22 mouse cellular contexts compared by ENCODE assay signal in the genomic region with DNA sequence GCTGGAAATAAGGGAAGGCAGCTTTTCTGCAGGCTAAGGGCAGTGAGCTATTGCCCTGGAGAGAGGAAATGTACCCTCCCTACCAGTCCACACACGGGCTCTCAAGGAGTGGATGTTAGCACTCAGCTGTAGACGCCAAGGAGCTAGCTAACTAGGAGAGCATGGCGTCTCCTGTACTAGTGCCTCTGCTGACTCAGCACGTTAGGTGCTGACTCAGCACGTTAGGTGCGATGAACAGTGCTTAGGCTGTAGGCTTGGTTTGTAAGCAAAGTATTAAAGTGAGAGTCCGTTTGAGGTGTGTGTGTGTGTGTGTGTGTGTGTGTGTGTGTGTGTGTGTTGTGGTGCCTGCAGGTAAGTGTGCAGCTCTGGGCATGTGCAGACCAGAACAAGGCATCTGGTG. TPM values are rescaled to one million over a fixed set of nuclear protein-coding genes. Genes with fewer than 3 reads are reported as not detected.
DNase-seq lines count a peak whose midpoint lies in the region; TF ChIP-seq lines count a peak whose summit lies in the region.
"Had no signal": no experiment of that assay in that cellular context is flagged by ENCODE, and none has a peak within 500 bp of the region (broad histone marks: within the 10 kb centered on the region; RNA-seq: fewer than 3 reads in every experiment).

No protein-coding gene starts in this region.

- H3K4me3 ChIP-seq in testis, adult 2 months (ENCODE audit: control insufficient read depth, low read depth, low read length): no peak overlapping the region
- H3K4me3 ChIP-seq in ES-E14 (ENCODE audit: insufficient read depth in 1 of 2, low read depth in 1 of 2, low read length in 2 of 2, poor library complexity in 1 of 2, severe bottlenecking in 1 of 2): no peak overlapping the region
- H3K4me3 ChIP-seq: embryonic facial prominence, embryonic 10.5 days; embryonic facial prominence, embryonic 12.5 days; forebrain, embryonic 13.5 days; forebrain, embryonic 15.5 days had no signal

- TF ChIP-seq CTCF in testis, adult 2 months (IDR thresholded peaks at IDR 0.05; ENCODE audit: control insufficient read depth, insufficient read depth, insufficient replicate concordance, low read depth, low read length): no peak

- H3K9me3 ChIP-seq in ES-E14 (ENCODE audit: control insufficient read depth, insufficient read depth, low read depth, low read length): peaks cover 3% of the 10 kb centered on the region; the same call in 1 of the 2 replicates
- H3K9me3 ChIP-seq: embryonic facial prominence, embryonic 12.5 days; forebrain, embryonic 13.5 days; forebrain, embryonic 15.5 days had no signal

- H3K27ac ChIP-seq in testis, adult 2 months (ENCODE audit: control insufficient read depth, insufficient read depth, low read depth, low read length): 0 out of 2 replicates have a peak overlapping the region, but pooled peaks have one; percentile 8
- H3K27ac ChIP-seq in ES-E14 (ENCODE audit: insufficient read depth, low read depth, low read length, poor library complexity, severe bottlenecking): no peak overlapping the region
- H3K27ac ChIP-seq: embryonic facial prominence, embryonic 10.5 days; embryonic facial prominence, embryonic 12.5 days; forebrain, embryonic 13.5 days; forebrain, embryonic 15.5 days had no signal

- H3K36me3 ChIP-seq in testis, adult 2 months (ENCODE audit: control insufficient read depth, insufficient read depth, low read length): no peaks in the 10 kb centered on the region
- H3K36me3 ChIP-seq in ES-E14 (ENCODE audit: control insufficient read depth, insufficient read depth, low read length, poor library complexity, severe bottlenecking): no peaks in the 10 kb centered on the region
- H3K36me3 ChIP-seq: embryonic facial prominence, embryonic 10.5 days; embryonic facial prominence, embryonic 12.5 days; forebrain, embryonic 15.5 days had no signal

- DNase-seq in heart, adult 11 months: peak; percentile 18
- no peak for DNase-seq in heart, postnatal 25 days (ENCODE audit: low spot score)
- no peak for DNase-seq in testis, postnatal 14 days (ENCODE audit: low spot score)
- no peak for DNase-seq in ES-E14 (ENCODE audit: low read depth, low spot score)
- no peak for DNase-seq in kidney, adult 11 months
- DNase-seq in spleen, postnatal 14 days (ENCODE audit: low spot score in 2 of 2): no peak
- DNase-seq: adrenal gland, adult 8-10 months; adrenal gland, postnatal 14 days; adrenal gland, postnatal 36 days; cerebellum, adult 18-20 months; cerebellum, adult 9-10 months; cerebellum, postnatal 10 days; cerebellum, postnatal 25 days; forebrain, postnatal 0 days had no signal

- intact Hi-C loops in heart, postnatal 25 days (cut with DNase I): no loop called here

- in situ Hi-C loops in ES-E14 (cut with MboI; ENCODE audit: low sequenced_read_pairs in 2 of 2, unreplicated experiment in 2 of 2): no loop called here

- H3K27me3 ChIP-seq in testis, adult 2 months (ENCODE audit: control insufficient read depth, insufficient read depth, low read length): no peaks in the 10 kb centered on the region
- H3K27me3 ChIP-seq: embryonic facial prominence, embryonic 12.5 days; forebrain, embryonic 13.5 days; forebrain, embryonic 15.5 days; Patski had no signal

- peaks cover 5% of the 10 kb centered on the region for H3K4me1 ChIP-seq in testis, adult 2 months (ENCODE audit: control insufficient read depth, insufficient read depth, low read length)
- H3K4me1 ChIP-seq in ES-E14 (ENCODE audit: control insufficient read depth in 2 of 2, insufficient read depth in 2 of 2, low read length in 2 of 2, poor library complexity in 1 of 2): no peaks in the 10 kb centered on the region
- H3K4me1 ChIP-seq: forebrain, embryonic 13.5 days; forebrain, embryonic 15.5 days had no signal

- H3K9ac ChIP-seq in ES-E14 (ENCODE audit: insufficient read depth, low read depth, low read length, poor library complexity, severe bottlenecking): no peak overlapping the region
- H3K9ac ChIP-seq: embryonic facial prominence, embryonic 12.5 days; forebrain, embryonic 13.5 days; forebrain, embryonic 15.5 days; forebrain, postnatal 0 days had no signal

- TF ChIP-seq POLR2A in testis, adult 2 months (IDR thresholded peaks at IDR 0.05; ENCODE audit: control insufficient read depth, low read depth, low read length): no peak

TF ChIP-seq in ES-E14, 5 proteins besides CTCF, POLR2A, EP300 and RAD21:
- no peak for TF ChIP-seq CHD2 (IDR thresholded peaks at IDR 0.05; ENCODE audit: low read depth, low read length)
- peak; percentile 98 for TF ChIP-seq MAFK (IDR thresholded peaks at IDR 0.05; ENCODE audit: insufficient read depth, low read depth, low read length)
- no peak for TF ChIP-seq ZNF384 (IDR thresholded peaks at IDR 0.05; ENCODE audit: low read depth, low read length)
- TF ChIP-seq ZC3H11A (IDR thresholded peaks at IDR 0.05; ENCODE audit: borderline replicate concordance, low read depth, low read length): no peak
- TF ChIP-seq HCFC1 (IDR thresholded peaks at IDR 0.05; ENCODE audit: borderline replicate concordance, insufficient read depth, low read length): no peak

RNA-seq across cellular contexts. Expression of gene Cldn11, which starts 40.6 kb away (rescaled TPM):
- total RNA-seq in heart, postnatal 25 days (2021): 1 to 10 TPM in 1 of 2 experiments, under 1 TPM in 1; 0.70 to 1.4 TPM
- 71.5 and 115 TPM in 2 replicates for polyA plus RNA-seq in testis, adult 2 months (2012; rRNA removed)
- 0.13 and 0.21 TPM in 2 replicates for total RNA-seq in ES-E14 (2012; rRNA removed)
- polyA plus RNA-seq: activated CD4-positive, CD25-positive, alpha-beta regulatory T cell, adult 4 months; C2C12; Patski had no signal
